Mouse (Mus musculus) erythroblast, embryonic 14.5 days (primary cell): ENCODE results near the gene Cdkn1c.

Experiments used
- GATA1 ChIP-seq: IDR thresholded peaks from 2 replicates; pipeline ENCODE4 v1.6.1; 2012; ENCODE audit warnings: low read length, inconsistent platforms, mixed read lengths
- TAL1 ChIP-seq: IDR thresholded peaks from 3 replicates; pipeline ENCODE4 v1.6.1; 2012; ENCODE audit warnings: low read length, inconsistent platforms, mixed read lengths

GRCm38 (mm10) chr7:143458963-143459331 is 1.9 kb downstream of the Cdkn1c start:
- TF ChIP-seq GATA1 (no peak), TAL1 (no peak)
